Mouse (Mus musculus) heart, postnatal 36 days (tissue): ENCODE results near the gene Ppp1r12c. TPM values are rescaled to one million over a fixed set of nuclear protein-coding genes. Genes with fewer than 3 reads are reported as not detected.

Experiments
- DNase-seq, 2 experiments: peaks; one replicate each; pipeline ENCODE4 v3.0.0; 2021 to 2022
- intact Hi-C: fragments of 180-260 bp; cut with DNase I; formaldehyde crosslinking; loops from one replicate; pipeline ENCODE4 v1.15.1; 2025
- total RNA-seq, 2 experiments: library from RNA; stranded (reverse); gene quantifications; 2 replicates each; pipeline ENCODE4 v1.2.3; 2021

The Ppp1r12c gene
- total RNA-seq, 2 experiments from 2014 or later, result 59.7 to 62.2 TPM

- intact Hi-C loops, result no loop called here
- no peak for DNase-seq
These were observed 17.0 kb upstream of the Ppp1r12c start for GRCm38 (mm10) chr7:4518487-4518886.

DNA sequence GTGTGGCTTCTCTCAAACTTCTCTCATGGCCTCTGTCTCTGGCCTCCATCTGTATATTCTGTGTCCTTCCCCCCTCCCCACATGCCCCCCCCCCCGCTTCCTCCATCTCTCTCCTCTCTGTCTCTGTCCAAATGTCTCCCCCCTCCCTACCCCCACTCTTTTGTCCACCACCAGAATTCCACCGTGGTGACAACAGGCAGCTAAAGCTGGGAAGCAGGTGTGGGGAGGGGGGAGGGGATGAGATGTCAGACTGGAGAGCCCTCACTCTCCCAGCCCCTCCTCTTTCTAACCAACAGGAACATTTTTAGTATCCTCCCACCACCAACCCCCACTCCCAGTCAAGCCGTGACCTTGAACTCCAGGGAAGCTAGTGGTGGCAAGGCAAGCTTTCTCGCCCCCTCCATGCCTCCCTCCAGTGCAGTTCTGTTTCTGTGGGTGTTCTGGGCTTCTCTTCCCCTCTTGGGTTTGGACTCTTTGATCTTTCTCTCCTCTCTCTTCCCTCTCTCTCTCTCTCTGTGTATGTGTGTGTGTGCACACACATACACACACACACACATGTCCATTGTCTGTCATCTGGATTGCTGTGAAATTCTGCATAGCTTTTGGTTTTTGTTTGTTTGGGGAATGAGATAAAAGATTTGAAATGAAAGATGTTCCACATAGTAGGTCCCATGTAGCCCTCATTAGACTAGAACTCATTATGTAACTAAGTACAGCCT is 15.0 kb upstream of the Ppp1r12c start, which contains the start of gene Tnnt1:
Gene Tnnt1 (minus strand): TSS at position 51 of the 719 bp plus-strand sequence.
- DNase-seq, result no peak
- intact Hi-C loops, result no loop called here

- DNase-seq, result no peak
- intact Hi-C loops, result no loop called here
These were observed 14.4 kb upstream of the Ppp1r12c start for GRCm38 (mm10) chr7:4515853-4516252.

- intact Hi-C loops, result loop anchor here (5.0 kb wide), 2 partner anchors 37 to 382 kb away; no protein-coding TSS in a partner anchor
- no peak for DNase-seq
These were observed 12.6 kb upstream of the Ppp1r12c start for GRCm38 (mm10) chr7:4513829-4514712.

- intact Hi-C loops, result loop anchor here (5.0 kb wide), 2 partner anchors 36 to 381 kb away; no protein-coding TSS in a partner anchor
- peak in 1 of 2 experiments; percentile 67 for DNase-seq
These were observed 11.8 kb upstream of the Ppp1r12c start for GRCm38 (mm10) chr7:4513236-4513635.

- intact Hi-C loops, result loop anchor here (5.0 kb wide), 2 partner anchors 34 to 379 kb away; no protein-coding TSS in a partner anchor
- DNase-seq, result no peak
These were observed 10.2 kb upstream of the Ppp1r12c start for GRCm38 (mm10) chr7:4511489-4512224.

GRCm38 (mm10) chr7:4509863-4510608 is 8.6 kb upstream of the Ppp1r12c start:
- intact Hi-C loops, result loop anchor here (5.0 kb wide), 2 partner anchors 33 to 378 kb away; no protein-coding TSS in a partner anchor
- DNase-seq, result peak; percentile 81 to 83

DNA sequence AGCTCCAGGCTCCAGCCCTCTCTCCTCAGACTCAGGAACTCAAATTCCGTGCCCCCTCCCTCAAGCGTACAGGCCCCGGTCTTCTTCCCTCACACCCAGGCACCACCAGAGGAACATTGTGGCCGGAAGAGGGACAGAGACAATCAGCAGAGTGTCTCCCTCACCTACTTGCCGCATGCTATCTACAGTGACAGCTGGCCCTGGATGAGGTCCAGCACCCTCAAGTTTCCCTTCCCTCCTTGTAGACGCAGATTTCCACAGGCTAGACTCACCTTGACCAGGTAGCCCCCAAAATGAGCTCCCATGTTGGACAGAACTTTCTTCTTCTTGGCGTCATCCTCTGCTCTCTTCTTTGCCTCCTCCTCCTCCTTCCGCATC is 7.2 kb upstream of the Ppp1r12c start:
- no peak for DNase-seq
- intact Hi-C loops, result no loop called here

DNA sequence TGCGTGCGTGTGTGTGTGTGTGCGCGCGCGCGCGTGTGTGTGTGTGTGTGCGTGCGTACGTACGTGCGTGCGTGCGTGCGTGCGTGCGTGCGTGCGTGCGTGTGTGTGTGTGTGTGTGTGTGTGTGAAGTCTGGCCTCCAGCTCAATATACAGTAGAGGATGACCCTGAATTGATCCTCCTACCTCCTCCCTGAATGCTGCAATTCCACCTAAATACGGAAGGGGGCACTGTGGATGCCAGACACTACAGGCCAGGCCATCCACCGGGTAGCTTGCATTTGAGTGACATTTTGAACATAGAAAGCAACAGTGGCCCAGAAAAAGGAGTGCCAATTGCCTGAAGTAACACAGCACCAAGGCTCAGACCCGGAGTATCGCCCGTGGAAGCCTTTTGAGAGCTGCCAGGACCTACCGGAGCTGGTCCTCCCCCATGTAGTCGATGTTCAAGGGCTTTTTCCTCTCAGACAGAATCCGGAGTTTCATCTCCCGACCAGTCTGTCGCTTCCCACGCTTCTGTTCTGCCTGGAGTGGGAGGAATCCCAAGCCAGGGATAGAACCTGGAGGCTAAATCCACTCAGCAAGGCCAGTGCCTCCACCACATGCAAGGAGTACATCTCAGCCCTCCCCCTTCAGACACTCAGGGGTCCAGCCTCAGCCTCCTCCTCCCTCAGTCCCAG is 6.7 kb upstream of the Ppp1r12c start:
- no peak for DNase-seq
- intact Hi-C loops, result no loop called here

- intact Hi-C loops, result no loop called here
- DNase-seq, result no peak
These were observed 5.7 kb upstream of the Ppp1r12c start for GRCm38 (mm10) chr7:4507220-4507619.

- intact Hi-C loops, result no loop called here
- no peak for DNase-seq
These were observed 3.4 kb upstream of the Ppp1r12c start for GRCm38 (mm10) chr7:4504646-4505435.

DNA sequence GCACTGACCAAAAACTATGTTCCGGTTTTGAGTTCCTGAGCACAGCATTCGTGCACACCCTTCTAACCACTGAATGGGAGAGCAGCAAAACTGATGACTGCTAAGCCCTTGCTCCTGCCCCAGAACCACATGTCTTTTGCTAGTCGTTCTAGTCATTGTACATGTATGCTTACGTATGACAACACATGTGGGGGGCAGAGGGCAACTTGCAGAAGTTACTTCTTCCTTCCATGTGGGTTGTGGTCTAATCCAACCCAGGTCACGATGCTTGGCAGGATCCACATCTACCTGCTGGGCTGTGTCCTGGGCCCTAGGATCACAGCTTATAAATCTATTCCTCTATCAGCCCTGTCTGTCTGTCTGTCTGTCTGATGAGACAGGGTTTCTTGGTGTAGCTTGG is 2.4 kb upstream of the Ppp1r12c start:
- no peak for DNase-seq
- intact Hi-C loops, result no loop called here

- intact Hi-C loops, result no loop called here
- no peak for DNase-seq
These were observed 1.6 kb upstream of the Ppp1r12c start for GRCm38 (mm10) chr7:4503100-4503499.

DNA sequence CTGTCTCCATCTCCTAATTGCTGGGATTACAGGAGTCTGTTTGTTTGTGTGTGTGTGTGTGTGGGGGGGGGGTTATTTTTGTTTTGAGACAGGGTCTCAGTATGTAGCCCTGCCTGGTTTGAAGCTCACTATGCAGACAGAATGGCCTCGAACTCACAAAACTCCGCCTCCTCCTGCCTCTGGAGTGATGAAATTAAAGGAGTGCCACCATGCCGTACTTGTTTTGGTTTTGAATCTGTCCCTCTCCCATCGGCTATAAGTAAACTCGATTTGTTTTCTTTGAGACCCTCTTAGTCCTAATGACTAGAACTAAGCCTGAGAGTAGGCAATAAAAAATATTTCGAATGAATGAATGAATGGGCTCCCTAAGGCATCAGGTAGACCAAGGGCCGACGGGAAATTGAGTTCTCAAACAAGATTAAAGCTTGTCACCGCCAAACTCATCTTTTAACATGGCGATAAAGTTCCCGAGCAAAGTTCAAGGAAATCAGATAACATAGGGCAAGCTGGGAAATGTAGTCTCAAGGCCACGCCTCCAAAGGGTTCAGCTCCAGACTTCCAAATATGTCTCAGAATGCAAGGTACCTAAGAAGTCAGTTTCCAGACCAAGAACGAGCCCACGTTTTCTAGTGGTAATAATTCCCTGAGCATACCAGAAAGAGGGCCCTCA is 1.1 kb upstream of the Ppp1r12c start:
- no peak for DNase-seq
- intact Hi-C loops, result no loop called here

DNA sequence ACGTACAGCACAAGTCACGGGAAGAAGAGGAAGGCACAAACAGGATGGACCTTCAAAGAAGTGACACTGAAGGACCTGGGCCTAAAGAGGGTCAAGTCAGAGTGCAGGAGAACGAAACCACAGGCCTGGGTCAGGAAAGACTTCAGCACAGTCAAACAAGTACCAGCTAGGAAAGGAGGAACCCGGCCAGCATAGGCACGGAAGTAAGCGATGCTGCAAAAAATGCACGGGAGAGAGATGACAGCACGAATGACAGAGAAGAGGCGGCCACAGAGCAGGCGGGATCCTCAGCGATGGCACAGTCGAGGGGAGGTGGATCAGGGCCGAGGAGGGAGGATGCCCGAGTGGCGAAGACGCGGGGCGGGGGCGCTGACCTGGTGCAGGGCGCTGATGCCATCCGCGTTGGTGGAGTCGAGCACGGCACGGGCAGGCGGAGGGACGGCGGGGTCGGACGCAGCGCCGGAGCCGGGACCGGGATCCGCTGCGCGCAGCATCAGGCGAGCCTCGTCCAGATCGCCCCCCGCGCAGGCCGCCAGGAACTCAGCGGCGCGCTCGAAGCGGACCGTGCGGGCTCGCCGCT is 498 bp downstream of the Ppp1r12c start:
- peak; percentile 52 to 62 for DNase-seq
- intact Hi-C loops, result no loop called here

DNA sequence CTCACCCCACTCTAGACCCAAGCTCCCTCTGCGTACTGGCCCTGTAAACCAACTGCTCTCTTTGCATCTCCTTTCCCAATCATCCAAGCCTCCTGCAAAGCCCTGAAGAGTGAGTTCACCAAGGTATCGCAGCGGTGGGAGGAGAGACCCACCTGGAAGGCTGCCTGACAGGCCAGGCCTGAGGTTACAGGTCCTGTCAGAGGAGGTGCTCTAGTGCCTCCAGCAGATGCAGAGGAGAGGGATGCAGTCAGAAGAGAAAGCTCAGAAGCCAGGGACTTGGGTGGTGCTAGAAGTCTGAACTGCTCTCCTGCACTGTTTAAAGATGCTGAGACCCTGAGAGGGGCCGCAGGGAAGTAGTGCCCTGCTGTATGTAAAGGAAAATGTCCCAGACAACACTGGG is 2.4 kb downstream of the Ppp1r12c start:
- intact Hi-C loops, result loop anchor here (5.0 to 10.0 kb wide), 3 partner anchors 426 to 1212 kb away; partner anchors contain the start of genes Myadm, Nat14, Prkcg and Ssc5d
- no peak for DNase-seq

GRCm38 (mm10) chr7:4498251-4498650 is 3.2 kb downstream of the Ppp1r12c start:
- intact Hi-C loops, result loop anchor here (5.0 to 10.0 kb wide), 3 partner anchors 427 to 1211 kb away; partner anchors contain the start of genes Myadm, Nat14, Prkcg and Ssc5d
- DNase-seq, result peak; percentile 74 to 83
